8 mouse cellular contexts compared by ENCODE assay signal in genomic region chr1:185285171-185285570, GRCm38 (mm10). TPM values are rescaled to one million over a fixed set of nuclear protein-coding genes. Genes with fewer than 3 reads are reported as not detected.
A peak's percentile ranks its signal among the peaks of the same experiment; 100 is the strongest.
DNase-seq lines count a peak whose midpoint lies in the region.

No protein-coding gene starts in this region.

- intact Hi-C loops in heart, postnatal 36 days (cut with DNase I), result no loop called here
- intact Hi-C loops in left cerebral cortex, postnatal 36 days (cut with DNase I), result no loop called here

- peak; percentile 42 to 59 for DNase-seq in layer of hippocampus, postnatal 10 days (ENCODE audit: low spot score in 2 of 2)
- DNase-seq in layer of hippocampus, postnatal 36 days, result no peak
- peak; percentile 71 for DNase-seq in adrenal gland, adult 2 months
- peak; percentile 65 for DNase-seq in cerebellum, adult 9-11 months
- DNase-seq in heart, postnatal 36 days, result peak; percentile 62 to 68
- DNase-seq in skeletal muscle tissue, adult 2 months (ENCODE audit: low read depth, low spot score), result peak; percentile 24
- no peak for DNase-seq in natural killer cell, adult 2 months (ENCODE audit: low spot score in 2 of 2)
- no peak for DNase-seq in left cerebral cortex, postnatal 36 days (ENCODE audit: low spot score in 2 of 2)

RNA-seq across cellular contexts. Expression of gene Iars2, which starts 44.0 kb away (rescaled TPM):
- total RNA-seq in layer of hippocampus, postnatal 10 days (2021), result 10 to 100 TPM; 30.2 to 35.5 TPM
- 10 to 100 TPM; 31.7 to 31.9 TPM for total RNA-seq in layer of hippocampus, postnatal 36 days (2021)
- total RNA-seq in adrenal gland, adult 2 months (2021), result 10 to 100 TPM; 77.9 to 85.0 TPM
- 67.0 and 74.2 TPM in 2 replicates for polyA plus RNA-seq in adrenal gland, adult 2 months (2012; rRNA removed)
- 10 to 100 TPM; 81.2 to 83.4 TPM for total RNA-seq in heart, postnatal 36 days (2021)
- 10 to 100 TPM; 31.4 to 33.4 TPM for total RNA-seq in left cerebral cortex, postnatal 36 days (2021)

RNA-seq across cellular contexts. Expression of gene Bpnt1, which starts 46.8 kb away (rescaled TPM):
- total RNA-seq in layer of hippocampus, postnatal 10 days (2021), result 10 to 100 TPM; 65.9 to 70.0 TPM
- 10 to 100 TPM; 74.8 to 76.2 TPM for total RNA-seq in layer of hippocampus, postnatal 36 days (2021)
- total RNA-seq in adrenal gland, adult 2 months (2021), result 100 to 1,000 TPM; 104 to 128 TPM
- polyA plus RNA-seq in adrenal gland, adult 2 months (2012; rRNA removed), result 40.2 and 51.8 TPM in 2 replicates
- 10 to 100 TPM; 23.4 to 27.0 TPM for total RNA-seq in heart, postnatal 36 days (2021)
- total RNA-seq in left cerebral cortex, postnatal 36 days (2021), result 10 to 100 TPM; 65.7 to 72.8 TPM

Comparison
In these comparisons a context has a peak if more than half of its experiments do, and no peak if none do; other contexts are left out.
1. DNase-seq: peak in layer of hippocampus, postnatal 10 days (2 of 2), adrenal gland, adult 2 months (single experiment), cerebellum, adult 9-11 months (single experiment), heart, postnatal 36 days (2 of 2) and skeletal muscle tissue, adult 2 months (single experiment); none in layer of hippocampus, postnatal 36 days (0 of 2), natural killer cell, adult 2 months (0 of 2) and left cerebral cortex, postnatal 36 days (0 of 2).